Mouse (Mus musculus): Measurements from ENCODE around the gene Dennd2a. TPM values are rescaled to one million over a fixed set of nuclear protein-coding genes. Genes with fewer than 3 reads are reported as not detected.

Dennd2a gene
- 10.0 and 12.2 TPM in 2 replicates for polyA plus RNA-seq (2015; fragmentation: Nextera tagmentation; extraction: Ambion mirVana)

DNA sequence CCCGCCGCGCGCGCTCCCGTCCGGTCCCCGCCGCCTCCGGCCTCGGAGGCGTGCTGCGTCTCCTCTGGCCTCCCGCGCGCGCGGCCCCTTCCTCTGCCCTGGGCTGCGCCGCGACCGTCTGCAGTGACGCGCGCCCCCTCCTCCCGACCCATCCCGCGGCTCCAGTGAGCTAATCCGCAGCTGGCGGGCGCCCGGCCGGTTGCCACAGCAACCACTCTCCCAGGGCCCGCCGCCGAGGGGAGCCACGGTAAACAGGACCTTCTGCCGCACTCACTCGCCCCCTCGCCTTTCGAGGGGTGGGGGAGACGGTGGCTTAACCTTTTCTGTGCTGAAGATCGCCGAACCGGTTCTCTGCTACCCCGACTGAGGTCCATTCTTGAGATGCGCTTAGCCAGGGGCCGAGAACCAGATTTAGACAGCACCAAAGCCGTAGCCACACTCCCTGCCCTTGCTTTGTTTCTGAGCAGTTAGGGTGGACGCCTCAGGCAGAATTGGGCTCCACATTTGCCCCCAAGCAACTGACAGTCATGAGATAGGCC lies at the start of gene Dennd2a:
Gene Dennd2a (minus strand): TSS at position 145 of the 539 bp plus-strand sequence.
- H3K4me1 ChIP-seq (ENCODE audit: control insufficient read depth, insufficient read depth, low read length): peaks cover 16% of the 10 kb centered on the region
- peak within 1 kb of the TSS; percentile 94 for H3K9ac ChIP-seq (ENCODE audit: low read length)
- no peaks in the 10 kb centered on the region for H3K9me3 ChIP-seq (replicated peaks; ENCODE audit: control insufficient read depth, low read length)
- 1% methylated on average over 49 of the region's 50 CpGs for WGBS
- H3K4me3 ChIP-seq (ENCODE audit: low read length): peak within 1 kb of the TSS; percentile 85
- H3K4me2 ChIP-seq (ENCODE audit: low read depth, low read length): peak within 1 kb of the TSS; percentile 69
- H3K27me3 ChIP-seq (ENCODE audit: control insufficient read depth, insufficient read depth, low read length): no peaks in the 10 kb centered on the region; the same call in 1 of the 2 replicates
- H3K36me3 ChIP-seq (ENCODE audit: control insufficient read depth, insufficient read depth): no peaks in the 10 kb centered on the region
- ATAC-seq (replicated peaks; ENCODE audit: extremely low read depth, insufficient read depth, low FRiP score): peak; percentile 91
- peak within 1 kb of the TSS; percentile 84 for H3K27ac ChIP-seq (ENCODE audit: low read length)

DNA sequence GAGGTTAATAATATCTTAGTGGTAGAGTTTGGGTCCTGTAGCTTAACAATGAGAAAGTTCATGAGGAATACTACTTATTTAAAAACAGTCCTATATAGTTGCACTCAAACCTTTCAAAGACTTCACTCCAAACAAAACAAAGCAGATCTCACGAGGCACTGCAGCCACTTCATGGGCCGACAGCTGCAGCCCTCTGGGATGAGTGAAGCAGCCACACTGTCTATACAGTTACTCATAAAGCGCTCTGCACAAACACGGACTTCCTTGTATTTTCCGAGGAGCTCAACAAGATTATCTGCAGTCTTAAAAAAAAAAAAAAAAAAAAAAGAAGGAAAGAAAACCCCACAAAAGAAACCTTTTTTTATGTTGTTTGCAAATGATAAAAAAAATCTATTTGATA lies 49.7 kb upstream of the Dennd2a start:
- Histone ChIP-seq H3K36me3 (ENCODE audit: control insufficient read depth, insufficient read depth) (peaks cover 8% of the 10 kb centered on the region; the same call in 1 of the 2 replicates), H3K4me2 (ENCODE audit: low read depth, low read length) (no peak overlapping the region), H3K9ac (ENCODE audit: low read length) (no peak overlapping the region), H3K4me3 (ENCODE audit: low read length) (no peak overlapping the region), H3K9me3 (replicated peaks; ENCODE audit: control insufficient read depth, low read length) (no peaks in the 10 kb centered on the region), H3K27ac (ENCODE audit: low read length) (no peak overlapping the region), H3K27me3 (ENCODE audit: control insufficient read depth, insufficient read depth, low read length) (no peaks in the 10 kb centered on the region), H3K4me1 (ENCODE audit: control insufficient read depth, insufficient read depth, low read length) (peaks cover 16% of the 10 kb centered on the region)
- no peak for ATAC-seq (replicated peaks; ENCODE audit: extremely low read depth, insufficient read depth, low FRiP score)
- 42% methylated on average over 5 of the region's 5 CpGs for WGBS

DNA sequence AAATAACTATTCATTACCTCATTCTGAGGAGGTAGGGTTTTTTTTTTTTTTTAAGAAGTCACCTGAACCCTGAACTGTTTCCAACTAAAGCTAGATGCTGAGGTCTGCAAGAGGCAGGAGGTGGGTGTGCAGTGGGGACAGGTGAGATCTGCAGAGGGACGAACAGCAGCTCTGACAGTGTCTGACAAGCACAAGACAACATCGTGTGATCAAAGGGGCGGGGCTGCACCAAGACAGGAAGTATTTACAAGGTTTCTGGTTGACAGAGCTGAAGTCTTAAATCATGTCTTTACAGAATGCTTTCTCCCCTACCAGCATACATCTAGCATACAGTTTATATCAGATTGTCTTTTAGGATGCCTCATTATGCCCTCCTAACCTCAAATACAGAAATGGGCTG lies 49.2 kb upstream of the Dennd2a start:
- Histone ChIP-seq H3K9me3 (replicated peaks; ENCODE audit: control insufficient read depth, low read length) (no peaks in the 10 kb centered on the region), H3K9ac (ENCODE audit: low read length) (no peak overlapping the region), H3K4me1 (ENCODE audit: control insufficient read depth, insufficient read depth, low read length) (peaks cover 16% of the 10 kb centered on the region), H3K27me3 (ENCODE audit: control insufficient read depth, insufficient read depth, low read length) (no peaks in the 10 kb centered on the region), H3K36me3 (ENCODE audit: control insufficient read depth, insufficient read depth) (peaks cover 8% of the 10 kb centered on the region; the same call in 1 of the 2 replicates), H3K27ac (ENCODE audit: low read length) (no peak overlapping the region), H3K4me3 (ENCODE audit: low read length) (no peak overlapping the region), H3K4me2 (ENCODE audit: low read depth, low read length) (no peak overlapping the region)
- WGBS: 36% methylated on average over 3 of the region's 3 CpGs
- ATAC-seq (replicated peaks; ENCODE audit: extremely low read depth, insufficient read depth, low FRiP score): no peak

DNA sequence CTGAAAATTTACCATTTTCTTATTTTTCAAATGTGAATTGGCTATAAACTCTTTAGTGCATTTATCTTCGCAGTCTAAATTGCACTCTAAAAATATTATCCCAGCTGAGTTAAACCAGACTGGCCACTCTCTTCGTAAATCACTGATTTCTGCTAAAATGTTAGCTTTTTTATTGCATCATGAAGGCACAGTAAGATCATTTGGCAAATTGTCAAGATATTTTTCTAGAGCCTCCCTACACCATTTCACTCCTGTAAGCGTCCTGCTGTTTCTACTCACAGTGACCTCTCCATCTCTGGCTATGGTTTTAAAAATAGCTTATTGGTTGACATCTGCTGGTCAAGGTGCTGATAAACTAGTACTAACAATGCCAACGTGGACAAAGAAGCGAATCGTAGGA lies 48.4 kb upstream of the Dennd2a start:
- Histone ChIP-seq H3K4me3 (ENCODE audit: low read length) (no peak overlapping the region), H3K36me3 (ENCODE audit: control insufficient read depth, insufficient read depth) (peaks cover 8% of the 10 kb centered on the region; the same call in 1 of the 2 replicates), H3K9ac (ENCODE audit: low read length) (no peak overlapping the region), H3K4me1 (ENCODE audit: control insufficient read depth, insufficient read depth, low read length) (peaks cover 16% of the 10 kb centered on the region), H3K27ac (ENCODE audit: low read length) (peak overlapping the region; percentile 8; the same call in 1 of the 2 replicates), H3K27me3 (ENCODE audit: control insufficient read depth, insufficient read depth, low read length) (no peaks in the 10 kb centered on the region), H3K4me2 (ENCODE audit: low read depth, low read length) (peak overlapping the region; percentile 19; the same call in 1 of the 2 replicates), H3K9me3 (replicated peaks; ENCODE audit: control insufficient read depth, low read length) (no peaks in the 10 kb centered on the region)
- no peak for ATAC-seq (replicated peaks; ENCODE audit: extremely low read depth, insufficient read depth, low FRiP score)
- 36% methylated on average over 6 of the region's 6 CpGs for WGBS

DNA sequence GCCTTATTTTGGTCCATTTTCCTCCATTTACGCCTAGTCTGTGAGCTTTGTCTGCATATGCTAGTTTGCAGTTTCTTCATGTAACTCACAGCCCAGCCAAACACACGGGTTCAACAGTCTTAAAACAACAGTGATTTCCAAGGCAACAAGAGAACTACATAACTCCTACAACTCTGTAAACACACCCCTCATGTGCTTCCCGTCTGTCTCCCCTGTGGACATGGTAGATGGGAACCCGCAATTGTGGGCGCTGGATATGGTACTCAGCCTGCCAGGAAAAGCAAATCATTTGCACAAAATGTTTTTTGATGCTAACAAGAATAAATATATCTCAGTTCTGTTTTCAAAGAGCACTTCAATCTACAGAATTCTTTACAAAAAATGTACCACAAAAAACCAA lies 46.9 kb upstream of the Dennd2a start:
- Histone ChIP-seq H3K9ac (ENCODE audit: low read length) (no peak overlapping the region), H3K9me3 (replicated peaks; ENCODE audit: control insufficient read depth, low read length) (no peaks in the 10 kb centered on the region), H3K4me3 (ENCODE audit: low read length) (no peak overlapping the region), H3K27me3 (ENCODE audit: control insufficient read depth, insufficient read depth, low read length) (no peaks in the 10 kb centered on the region), H3K4me2 (ENCODE audit: low read depth, low read length) (no peak overlapping the region), H3K36me3 (ENCODE audit: control insufficient read depth, insufficient read depth) (peaks cover 19% of the 10 kb centered on the region), H3K4me1 (ENCODE audit: control insufficient read depth, insufficient read depth, low read length) (peaks cover 16% of the 10 kb centered on the region), H3K27ac (ENCODE audit: low read length) (no peak overlapping the region)
- 84% methylated on average over 5 of the region's 5 CpGs for WGBS
- no peak for ATAC-seq (replicated peaks; ENCODE audit: extremely low read depth, insufficient read depth, low FRiP score)

DNA sequence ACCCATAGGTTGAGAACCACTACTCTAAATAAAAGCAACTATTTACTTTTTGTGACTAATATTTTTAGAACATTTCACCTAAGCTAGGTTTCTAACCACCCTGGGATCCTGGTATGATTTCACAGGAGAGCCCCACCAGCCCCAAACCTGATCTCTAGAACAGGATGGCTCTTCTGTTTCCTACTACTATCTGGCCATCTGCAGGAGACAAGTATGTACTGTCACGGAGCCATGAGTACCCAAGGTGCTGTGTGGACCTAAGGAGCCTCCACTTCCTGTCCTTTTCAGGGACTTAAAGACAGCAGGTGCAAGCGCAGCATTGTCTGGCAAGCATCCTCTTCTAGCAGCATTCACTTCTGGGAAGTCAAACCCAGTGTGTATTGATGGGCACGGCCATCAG lies 44.2 kb upstream of the Dennd2a start:
- 79% methylated on average over 3 of the region's 3 CpGs for WGBS
- Histone ChIP-seq H3K27me3 (ENCODE audit: control insufficient read depth, insufficient read depth, low read length) (no peaks in the 10 kb centered on the region), H3K4me1 (ENCODE audit: control insufficient read depth, insufficient read depth, low read length) (peaks cover 13% of the 10 kb centered on the region), H3K9ac (ENCODE audit: low read length) (no peak overlapping the region), H3K4me3 (ENCODE audit: low read length) (no peak overlapping the region), H3K27ac (ENCODE audit: low read length) (no peak overlapping the region), H3K4me2 (ENCODE audit: low read depth, low read length) (no peak overlapping the region), H3K36me3 (ENCODE audit: control insufficient read depth, insufficient read depth) (peaks cover 38% of the 10 kb centered on the region), H3K9me3 (replicated peaks; ENCODE audit: control insufficient read depth, low read length) (no peaks in the 10 kb centered on the region)
- ATAC-seq (replicated peaks; ENCODE audit: extremely low read depth, insufficient read depth, low FRiP score): no peak

DNA sequence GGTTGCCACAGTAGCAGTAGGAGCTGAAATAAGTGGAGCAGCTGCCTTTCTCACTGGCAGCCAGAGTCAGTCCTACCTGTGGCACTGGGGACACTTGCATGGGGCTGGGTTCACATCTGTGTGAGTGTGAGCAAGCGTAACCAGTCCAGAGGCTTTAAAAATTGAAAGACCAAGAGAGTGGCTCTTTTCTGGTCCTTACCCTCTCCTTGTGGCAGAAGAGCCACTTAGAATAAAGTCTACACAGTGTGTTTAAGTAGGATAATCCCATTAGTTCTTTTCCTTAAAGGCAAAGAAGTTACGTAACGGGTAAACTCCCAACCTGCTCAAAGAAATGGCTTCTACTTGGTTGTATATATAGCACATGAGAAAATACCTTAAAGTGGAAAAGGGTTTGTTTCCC lies 43.2 kb upstream of the Dennd2a start:
- H3K36me3 ChIP-seq (ENCODE audit: control insufficient read depth, insufficient read depth): peaks cover 38% of the 10 kb centered on the region
- no peaks in the 10 kb centered on the region for H3K9me3 ChIP-seq (replicated peaks; ENCODE audit: control insufficient read depth, low read length)
- H3K4me3 ChIP-seq (ENCODE audit: low read length): no peak overlapping the region
- no peak overlapping the region for H3K4me2 ChIP-seq (ENCODE audit: low read depth, low read length)
- no peaks in the 10 kb centered on the region for H3K27me3 ChIP-seq (ENCODE audit: control insufficient read depth, insufficient read depth, low read length)
- no peak overlapping the region for H3K27ac ChIP-seq (ENCODE audit: low read length)
- no peak for ATAC-seq (replicated peaks; ENCODE audit: extremely low read depth, insufficient read depth, low FRiP score)
- 92% methylated on average over 3 of the region's 3 CpGs for WGBS
- H3K4me1 ChIP-seq (ENCODE audit: control insufficient read depth, insufficient read depth, low read length): peaks cover 4% of the 10 kb centered on the region
- no peak overlapping the region for H3K9ac ChIP-seq (ENCODE audit: low read length)

DNA sequence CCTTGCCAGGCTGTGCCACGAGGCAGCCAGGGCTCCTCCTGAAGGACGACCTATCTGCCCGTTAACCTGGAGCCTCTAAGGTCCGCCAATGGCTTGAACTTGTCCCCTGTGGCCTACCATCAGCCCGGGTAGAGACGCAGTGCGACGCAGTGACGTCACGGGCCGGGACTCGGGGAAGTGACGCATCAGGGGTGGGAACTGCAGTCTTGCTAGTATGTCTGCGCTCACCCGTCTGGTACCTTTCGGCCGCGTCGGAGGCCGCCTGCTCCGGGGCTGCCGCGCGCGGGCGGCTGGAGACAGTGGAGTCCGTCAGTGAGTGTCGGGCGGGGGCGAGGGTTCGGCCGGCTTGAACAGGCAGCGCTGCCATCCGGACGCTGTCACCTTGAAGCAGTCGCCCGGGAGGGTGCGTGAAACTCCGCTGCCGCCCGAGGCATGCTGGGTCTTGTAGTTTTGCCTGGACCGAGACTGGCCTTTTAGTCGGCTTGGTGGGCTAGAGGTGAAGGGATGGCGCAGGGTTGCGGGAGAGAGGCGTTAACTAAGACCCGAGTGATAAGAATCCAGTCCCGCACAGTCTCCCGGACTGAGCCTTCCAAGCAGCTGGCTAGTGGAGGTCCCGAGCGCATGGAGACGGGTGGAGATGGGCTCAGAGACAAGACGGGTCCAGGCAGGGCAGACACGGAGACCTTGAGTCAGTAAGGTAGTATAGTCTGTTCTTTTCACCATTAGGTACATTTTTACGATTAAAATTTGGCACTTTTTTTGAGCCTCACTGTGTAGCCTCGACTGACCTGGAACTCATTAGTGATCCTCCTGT lies 34.9 kb upstream of the Dennd2a start, which contains the start of gene Ndufb2:
Gene Ndufb2 (plus strand): TSS at position 174 of the 814 bp plus-strand sequence.
- H3K4me1 ChIP-seq (ENCODE audit: control insufficient read depth, insufficient read depth, low read length): peaks cover 15% of the 10 kb centered on the region
- under 1% methylated on average over 56 of the region's 56 CpGs for WGBS
- H3K4me3 ChIP-seq (ENCODE audit: low read length): peak within 1 kb of the TSS; percentile 86
- peak; percentile 99 for ATAC-seq (replicated peaks; ENCODE audit: extremely low read depth, insufficient read depth, low FRiP score)
- H3K36me3 ChIP-seq (ENCODE audit: control insufficient read depth, insufficient read depth): peaks cover 22% of the 10 kb centered on the region
- H3K9me3 ChIP-seq (replicated peaks; ENCODE audit: control insufficient read depth, low read length): 0 out of 2 replicates have a peak, but pooled peaks cover 3% of the 10 kb centered on the region
- no peaks in the 10 kb centered on the region for H3K27me3 ChIP-seq (ENCODE audit: control insufficient read depth, insufficient read depth, low read length)
- peak within 1 kb of the TSS; percentile 69 for H3K4me2 ChIP-seq (ENCODE audit: low read depth, low read length)
- H3K9ac ChIP-seq (ENCODE audit: low read length): peak within 1 kb of the TSS; percentile 97
- peak within 1 kb of the TSS; percentile 98 for H3K27ac ChIP-seq (ENCODE audit: low read length)

DNA sequence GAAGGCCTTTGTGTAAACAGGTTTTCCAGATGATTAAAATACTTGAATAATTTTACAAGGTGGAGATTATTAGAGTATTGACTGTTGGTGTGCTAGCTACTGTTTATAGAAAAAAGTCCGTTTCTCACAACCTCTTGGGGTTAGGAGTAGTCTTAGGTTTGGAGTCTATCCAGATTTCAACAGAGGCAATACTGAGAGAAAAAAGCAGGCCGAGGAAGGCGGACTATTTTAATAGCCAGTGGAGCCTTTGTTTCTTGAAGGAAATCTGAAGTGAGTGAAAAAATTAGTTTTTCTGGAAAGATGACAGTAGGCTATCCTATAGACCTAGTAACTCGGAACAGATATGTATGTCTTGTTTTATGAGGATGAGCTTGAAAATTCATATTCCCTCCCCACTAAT lies 33.8 kb upstream of the Dennd2a start:
- peaks cover 15% of the 10 kb centered on the region for H3K4me1 ChIP-seq (ENCODE audit: control insufficient read depth, insufficient read depth, low read length)
- no peak overlapping the region for H3K4me2 ChIP-seq (ENCODE audit: low read depth, low read length)
- no peak overlapping the region for H3K4me3 ChIP-seq (ENCODE audit: low read length)
- ATAC-seq (replicated peaks; ENCODE audit: extremely low read depth, insufficient read depth, low FRiP score): no peak
- H3K9ac ChIP-seq (ENCODE audit: low read length): no peak overlapping the region
- 0 out of 2 replicates have a peak, but pooled peaks cover 3% of the 10 kb centered on the region for H3K9me3 ChIP-seq (replicated peaks; ENCODE audit: control insufficient read depth, low read length)
- H3K36me3 ChIP-seq (ENCODE audit: control insufficient read depth, insufficient read depth): peaks cover 28% of the 10 kb centered on the region
- WGBS: 95% methylated on average over 4 of the region's 4 CpGs
- H3K27ac ChIP-seq (ENCODE audit: low read length): no peak overlapping the region
- H3K27me3 ChIP-seq (ENCODE audit: control insufficient read depth, insufficient read depth, low read length): no peaks in the 10 kb centered on the region

All from heart, embryonic 16.5 days (tissue).